Mouse (Mus musculus) hindbrain, postnatal 0 days (tissue): ENCODE measurements around the gene Anapc15. TPM values are rescaled to one million over a fixed set of nuclear protein-coding genes. Genes with fewer than 3 reads are reported as not detected.
A peak's percentile ranks its signal among the peaks of the same experiment; 100 is the strongest.

Experiments
- ATAC-seq: fragments of 200-750 bp; cut with Nextera tagmentation; 2 replicates; pipeline ENCODE4 v1.8.0; 2017; ENCODE audit warnings: mild to moderate bottlenecking, moderate TSS enrichment, moderate library complexity
- DNase-seq: peaks from one replicate; pipeline ENCODE4 v3.0.0-alpha.2; 2015; ENCODE audit warnings: low spot score
- H3K27ac ChIP-seq: fragments of 300-500 bp; sonication (generic); 2 replicates; pipeline ENCODE4 v1.5.1; 2014; ENCODE audit warnings: mild to moderate bottlenecking
- H3K27me3 ChIP-seq: fragments of 300-500 bp; sonication (generic); 2 replicates; pipeline ENCODE4 v1.6.1; 2014; ENCODE audit warnings: low read length, mixed read lengths; ENCODE audit not compliant: insufficient read depth
- H3K36me3 ChIP-seq: fragments of 300-500 bp; sonication (generic); 2 replicates; pipeline ENCODE4 v1.6.1; 2014; ENCODE audit warnings: low read length, mixed read lengths; ENCODE audit not compliant: insufficient read depth
- H3K4me1 ChIP-seq: fragments of 300-500 bp; sonication (generic); 2 replicates; pipeline ENCODE4 v1.6.1; 2014; ENCODE audit warnings: antibody characterized with exemption, low read length, mixed read lengths; ENCODE audit not compliant: insufficient read depth
- H3K4me2 ChIP-seq: fragments of 300-500 bp; sonication (generic); 2 replicates; pipeline ENCODE4 v1.6.1; 2014; ENCODE audit warnings: low read depth, mild to moderate bottlenecking, low read length, moderate library complexity, mixed read lengths
- H3K4me3 ChIP-seq: fragments of 300-500 bp; sonication (generic); 2 replicates; pipeline ENCODE4 v1.5.1; 2014; ENCODE audit warnings: low read length
- H3K9ac ChIP-seq: fragments of 300-500 bp; sonication (generic); replicated peaks from 2 replicates; pipeline ENCODE4 v1.6.1; 2014; ENCODE audit warnings: mild to moderate bottlenecking, low read length, moderate library complexity, mixed read lengths
- H3K9me3 ChIP-seq: fragments of 300-500 bp; sonication (generic); 2 replicates; pipeline ENCODE4 v1.6.1; 2016; ENCODE audit warnings: low read length, mixed read lengths
- CTCF ChIP-seq: IDR thresholded peaks from 2 replicates; pipeline ENCODE4 v1.5.1; 2016; ENCODE audit warnings: antibody characterized with exemption, control low read depth, low read depth
- WGBS: fragments of 180-500 bp; shearing (Covaris S2); extraction: QIAGEN DNeasy Blood & Tissue Kit; methylation state at CpG from one replicate; pipeline ENCODE4 v1.1.7; 2014; 5-methylcytosine and 5-hydroxymethylcytosine counted together
- polyA plus RNA-seq: library from polyadenylated mRNA; unstranded; fragments of >200 nt; fragmentation: Nextera tagmentation; extraction: Ambion mirVana; gene quantifications from 2 replicates; pipeline ENCODE4 v1.2.1, GENCODE M21; 2015
- total RNA-seq: library from RNA; depleted of rRNA; stranded (reverse); fragments of >200 nt; gene quantifications from 2 replicates; pipeline ENCODE4 v1.2.3, GENCODE M21; 2014

The Anapc15 gene
- total and polyA plus RNA-seq, 2 experiments from 2014 or later = 49.3 to 67.3 TPM

- ATAC-seq = no peak
- H3K36me3 ChIP-seq = no peaks in the 10 kb centered on the region
- H3K27me3 ChIP-seq = no peaks in the 10 kb centered on the region
- no peaks in the 10 kb centered on the region for H3K4me1 ChIP-seq
- DNase-seq = no peak
- H3K27ac ChIP-seq = no peak overlapping the region
- WGBS = 70% methylated on average over 3 of the region's 3 CpGs
- no peak overlapping the region for H3K4me2 ChIP-seq
- H3K4me3 ChIP-seq = no peak overlapping the region
- H3K9me3 ChIP-seq = no peaks in the 10 kb centered on the region
- no peak overlapping the region for H3K9ac ChIP-seq
- no peak for TF ChIP-seq CTCF
Observed at GRCm38 (mm10) chr7:101862291-101862690, 1.2 kb upstream of the Anapc15 start.

- ATAC-seq = no peak
- H3K4me2 ChIP-seq = no peak overlapping the region
Observed at GRCm38 (mm10) chr7:101866491-101867265, 3.2 kb downstream of the Anapc15 start.

GRCm38 (mm10) chr7:101867482-101867881 lies 4.0 kb downstream of the Anapc15 start:
- no peaks in the 10 kb centered on the region for H3K36me3 ChIP-seq
- no peak for TF ChIP-seq CTCF
- no peaks in the 10 kb centered on the region for H3K4me1 ChIP-seq
- no peak overlapping the region for H3K4me2 ChIP-seq
- 92% methylated on average over 4 of the region's 4 CpGs for WGBS
- H3K4me3 ChIP-seq = no peak overlapping the region
- no peak for DNase-seq
- no peaks in the 10 kb centered on the region for H3K9me3 ChIP-seq
- ATAC-seq = no peak
- H3K27me3 ChIP-seq = no peaks in the 10 kb centered on the region
- H3K27ac ChIP-seq = no peak overlapping the region
- H3K9ac ChIP-seq = no peak overlapping the region

More at GRCm38 (mm10) chr7:101866491-101867265, 3.2 kb downstream of the Anapc15 start:
- H3K9ac ChIP-seq = no peak overlapping the region
- no peaks in the 10 kb centered on the region for H3K36me3 ChIP-seq
- H3K27ac ChIP-seq = no peak overlapping the region
- 81% methylated on average over 11 of the region's 11 CpGs for WGBS
- H3K4me1 ChIP-seq = no peaks in the 10 kb centered on the region
- H3K27me3 ChIP-seq = no peaks in the 10 kb centered on the region
- no peak overlapping the region for H3K4me3 ChIP-seq
- DNase-seq = no peak
- no peak for TF ChIP-seq CTCF
- H3K9me3 ChIP-seq = no peaks in the 10 kb centered on the region

- 43% methylated on average over 13 of the region's 13 CpGs for WGBS
- H3K27ac ChIP-seq = peak overlapping the region; percentile 9; the same call in 1 of the 2 replicates
Observed at GRCm38 (mm10) chr7:101868241-101869162, 5.0 kb downstream of the Anapc15 start.

GRCm38 (mm10) chr7:101869163-101869500 lies 5.6 kb downstream of the Anapc15 start:
- no peaks in the 10 kb centered on the region for H3K9me3 ChIP-seq
- no peaks in the 10 kb centered on the region for H3K27me3 ChIP-seq
- TF ChIP-seq CTCF = no peak
- DNase-seq (peak; percentile 28), ATAC-seq (0 out of 2 replicates have a peak, but pooled peaks have one; percentile 43)
- no peak overlapping the region for H3K9ac ChIP-seq
- H3K4me3 ChIP-seq = no peak overlapping the region
- H3K36me3 ChIP-seq = no peaks in the 10 kb centered on the region
- no peaks in the 10 kb centered on the region for H3K4me1 ChIP-seq
- 32% methylated on average over 7 of the region's 7 CpGs for WGBS
- H3K27ac ChIP-seq = peak overlapping the region; percentile 9; the same call in 1 of the 2 replicates
- H3K4me2 ChIP-seq = no peak overlapping the region

More at GRCm38 (mm10) chr7:101868241-101869162, 5.0 kb downstream of the Anapc15 start:
- no peak for ATAC-seq
- Histone ChIP-seq H3K9ac (no peak overlapping the region), H3K9me3 (no peaks in the 10 kb centered on the region), H3K36me3 (no peaks in the 10 kb centered on the region), H3K4me1 (no peaks in the 10 kb centered on the region), H3K4me2 (no peak overlapping the region), H3K27me3 (no peaks in the 10 kb centered on the region), H3K4me3 (no peak overlapping the region)
- no peak for TF ChIP-seq CTCF
- peak; percentile 20 for DNase-seq

- H3K36me3 ChIP-seq = no peaks in the 10 kb centered on the region
- H3K9me3 ChIP-seq = no peaks in the 10 kb centered on the region
- H3K4me1 ChIP-seq = no peaks in the 10 kb centered on the region
- no peak for TF ChIP-seq CTCF
- H3K4me2 ChIP-seq = no peak within 1 kb of the TSS
- 68% methylated on average over 2 of the region's 2 CpGs for WGBS
- no peak within 1 kb of the TSS for H3K9ac ChIP-seq
- no peaks in the 10 kb centered on the region for H3K27me3 ChIP-seq
- DNase-seq = no peak
- no peak within 1 kb of the TSS for H3K4me3 ChIP-seq
- H3K27ac ChIP-seq = no peak within 1 kb of the TSS
- no peak for ATAC-seq
Observed at GRCm38 (mm10) chr7:101870629-101871028, 7.1 kb downstream of the Anapc15 start, which contains the start of gene Folr1. Gene Folr1 (minus strand): TSS chr7:101870788.
